Mouse (Mus musculus) megakaryocyte, embryonic 14.5 days (primary cell): ENCODE measurements around the gene Tmem245.

ENCODE experiments used
- FLI1 ChIP-seq: IDR thresholded peaks from 2 replicates; pipeline ENCODE4 v1.6.1; 2012; ENCODE audit warnings: low read length, inconsistent platforms, mixed read lengths
- GATA1 ChIP-seq: IDR thresholded peaks from 3 replicates; pipeline ENCODE4 v1.6.1; 2012; ENCODE audit warnings: mixed read lengths, low read length, inconsistent platforms, borderline replicate concordance

GRCm38 (mm10) chr4:56886286-56886979 lies 60.8 kb downstream of the Tmem245 start:
- TF ChIP-seq FLI1 (no peak), GATA1 (peak; percentile 79; the same call in 1 of the 3 replicates)
